Mouse (Mus musculus) lung, postnatal 4 days (tissue): Measurements from ENCODE around the gene Gm20795.
"Not testable (repeated sequence)": the region's sequence is repeated elsewhere in the genome, so short reads cannot be mapped to it uniquely, and the experiment has no call there.

Experiments
- DNase-seq, 2 experiments: peaks; one replicate each; pipeline ENCODE4 v3.0.0; 2021

The Gm20795 gene

GRCm38 (mm10) chrY:40804614-40805013, at the start of gene Gm20795:
Gene Gm20795 (plus strand): TSS chrY:40804914.
- not testable (repeated sequence) for DNase-seq

GRCm38 (mm10) chrY:40775665-40776064, 29.0 kb upstream of the Gm20795 start, which contains the start of gene Gm21797:
Gene Gm21797 (minus strand): TSS chrY:40775765.
- not testable (repeated sequence) for DNase-seq
